In the genomic region with DNA sequence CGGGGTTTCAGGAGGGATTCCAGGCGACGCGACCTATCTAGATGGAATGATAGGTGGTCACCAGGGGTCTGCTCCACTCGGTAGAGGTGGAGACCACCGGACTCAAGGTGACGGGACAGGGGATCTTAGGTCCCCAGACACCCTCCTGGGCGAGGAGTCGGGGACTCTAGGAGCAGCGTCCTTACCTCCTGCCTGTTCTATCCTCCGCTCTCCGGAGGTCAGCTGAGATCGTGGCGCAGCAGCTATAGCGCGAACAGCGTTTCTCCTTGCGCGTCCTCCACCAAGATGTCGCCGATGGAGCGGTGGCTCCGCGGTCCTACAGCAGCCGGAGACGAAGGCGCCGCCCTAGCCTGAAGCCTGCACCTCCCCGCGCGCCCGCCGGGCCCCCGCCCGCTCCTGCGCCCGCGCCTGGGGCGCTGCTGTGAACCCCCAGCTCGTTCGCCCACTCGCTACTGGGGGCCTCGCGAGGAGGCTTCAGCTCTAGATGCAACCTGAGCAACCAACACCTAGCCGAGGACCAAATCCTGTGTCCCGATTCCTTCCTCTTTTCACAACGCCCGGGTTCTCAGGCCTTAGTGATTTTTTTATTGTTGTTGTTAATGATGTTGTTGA, we compare ENCODE assay signal across 7 mouse cellular contexts. TPM values are rescaled to one million over a fixed set of nuclear protein-coding genes. Genes with fewer than 3 reads are reported as not detected.
DNase-seq lines count a peak whose midpoint lies in the region; ATAC-seq and TF ChIP-seq lines count a peak whose summit lies in the region.

Gene Ccsap, minus strand, starts transcription at position 562 of the 612 bp plus-strand sequence.

- peak within 1 kb of the TSS; percentile 79 for H3K27ac ChIP-seq in forebrain, embryonic 12.5 days
- peak within 1 kb of the TSS; percentile 86 for H3K27ac ChIP-seq in hindbrain, embryonic 14.5 days
- H3K27ac ChIP-seq in limb, embryonic 10.5 days: peak within 1 kb of the TSS; percentile 90

- H3K36me3 ChIP-seq in E14TG2a.4 (ENCODE audit: insufficient read depth, low read length): no peaks in the 10 kb centered on the region
- H3K36me3 ChIP-seq in forebrain, embryonic 12.5 days (replicated peaks): no peaks in the 10 kb centered on the region
- H3K36me3 ChIP-seq in hindbrain, embryonic 14.5 days (replicated peaks; ENCODE audit: control insufficient read depth, insufficient read depth): no peaks in the 10 kb centered on the region
- H3K36me3 ChIP-seq in limb, embryonic 10.5 days: no peaks in the 10 kb centered on the region

- peak within 1 kb of the TSS; percentile 89 for H3K4me2 ChIP-seq in forebrain, embryonic 12.5 days
- peak within 1 kb of the TSS; percentile 94 for H3K4me2 ChIP-seq in hindbrain, embryonic 14.5 days (replicated peaks)

- H3K4me3 ChIP-seq in E14TG2a.4 (replicated peaks; ENCODE audit: low read length): peak within 1 kb of the TSS; percentile 98
- peak within 1 kb of the TSS; percentile 96 for H3K4me3 ChIP-seq in forebrain, embryonic 12.5 days (replicated peaks)
- peak within 1 kb of the TSS; percentile 94 for H3K4me3 ChIP-seq in hindbrain, embryonic 14.5 days (replicated peaks; ENCODE audit: low read length)
- peak within 1 kb of the TSS; percentile 93 for H3K4me3 ChIP-seq in limb, embryonic 10.5 days

- H3K27me3 ChIP-seq in E14TG2a.4 (ENCODE audit: insufficient read depth, low read length): peaks cover 42% of the 10 kb centered on the region
- H3K27me3 ChIP-seq in forebrain, embryonic 12.5 days: peaks cover 31% of the 10 kb centered on the region
- peaks cover 6% of the 10 kb centered on the region; the same call in 1 of the 2 replicates for H3K27me3 ChIP-seq in hindbrain, embryonic 14.5 days (ENCODE audit: control insufficient read depth, insufficient read depth, low read length)
- peaks cover 52% of the 10 kb centered on the region for H3K27me3 ChIP-seq in limb, embryonic 10.5 days (ENCODE audit: low read depth, poor library complexity, severe bottlenecking)

- peak; percentile 47 for DNase-seq in WW6 (ENCODE audit: low read depth, low spot score)
- no peak for DNase-seq in hindbrain, embryonic 14.5 days (ENCODE audit: low spot score)
- DNase-seq in limb, embryonic 10.5 days (ENCODE audit: low spot score): no peak
- peak; percentile 31 to 41 for DNase-seq in spleen, postnatal 14 days (ENCODE audit: low spot score in 2 of 2)

- H3K9me3 ChIP-seq in E14TG2a.4 (ENCODE audit: low read length): 0 out of 2 replicates have a peak, but pooled peaks cover under 1% of the 10 kb centered on the region
- H3K9me3 ChIP-seq in forebrain, embryonic 12.5 days: no peaks in the 10 kb centered on the region
- H3K9me3 ChIP-seq in hindbrain, embryonic 14.5 days (ENCODE audit: control insufficient read depth, low read length): no peaks in the 10 kb centered on the region
- H3K9me3 ChIP-seq in limb, embryonic 10.5 days (replicated peaks): no peaks in the 10 kb centered on the region

- ATAC-seq in forebrain, embryonic 12.5 days (ENCODE audit: low FRiP score): no peak; the same call in 1 of the 2 replicates
- no peak; the same call in none of the 2 replicates for ATAC-seq in hindbrain, embryonic 14.5 days (ENCODE audit: low FRiP score)
- peak; percentile 71 for ATAC-seq in megakaryocyte-erythroid progenitor cell, adult 5-6 weeks (replicated peaks; ENCODE audit: low FRiP score, low TSS enrichment, poor library complexity, severe bottlenecking)

- under 1% methylated on average over 48 of the region's 48 CpGs for WGBS in forebrain, embryonic 12.5 days
- 2% methylated on average over 48 of the region's 48 CpGs for WGBS in hindbrain, embryonic 14.5 days
- WGBS in limb, embryonic 10.5 days: 2% methylated on average over 48 of the region's 48 CpGs

- H3K9ac ChIP-seq in forebrain, embryonic 12.5 days: peak within 1 kb of the TSS; percentile 86
- H3K9ac ChIP-seq in hindbrain, embryonic 14.5 days: peak within 1 kb of the TSS; percentile 91

- H3K4me1 ChIP-seq in E14TG2a.4 (replicated peaks; ENCODE audit: low read depth, low read length): peaks cover 31% of the 10 kb centered on the region
- H3K4me1 ChIP-seq in forebrain, embryonic 12.5 days: peaks cover 20% of the 10 kb centered on the region
- peaks cover 15% of the 10 kb centered on the region for H3K4me1 ChIP-seq in hindbrain, embryonic 14.5 days (replicated peaks; ENCODE audit: control insufficient read depth, insufficient read depth, low read length)
- peaks cover 17% of the 10 kb centered on the region for H3K4me1 ChIP-seq in limb, embryonic 10.5 days

- TF ChIP-seq CTCF in E14TG2a.4 (conservative IDR thresholded peaks at IDR 0.05; ENCODE audit: low read length): no peak

RNA-seq across cellular contexts. Expression of gene Ccsap, which starts in this region (rescaled TPM):
- polyA plus RNA-seq in forebrain, embryonic 12.5 days (2016; fragmentation: Nextera tagmentation; extraction: Ambion mirVana): 11.7 and 12.3 TPM in 2 replicates
- 5.0 TPM in 2 replicates for polyA plus RNA-seq in hindbrain, embryonic 14.5 days (2014; fragmentation: Nextera tagmentation; extraction: Ambion mirVana)
- polyA plus RNA-seq in limb, embryonic 10.5 days (2016; fragmentation: Nextera tagmentation; extraction: Ambion mirVana): 6.0 and 6.1 TPM in 2 replicates
- 7.9 and 11.6 TPM in 2 replicates for total RNA-seq in megakaryocyte-erythroid progenitor cell, adult 5-6 weeks (2014; fragmentation: Nextera tagmentation)
- total RNA-seq in megakaryocyte-erythroid progenitor cell, adult 5-6 weeks (2017): 11.2 and 12.4 TPM in 2 replicates

Comparison
In these comparisons a context has a peak if more than half of its experiments do, and no peak if none do; other contexts are left out.
1. DNase-seq: peak in WW6 (single experiment) and spleen, postnatal 14 days (2 of 2); none in hindbrain, embryonic 14.5 days (single experiment) and limb, embryonic 10.5 days (single experiment).
2. Peak in every context shown above with its lines, with median percentiles within 50 percentile points of each other: H3K4me3 ChIP-seq and H3K27ac ChIP-seq.